Mouse (Mus musculus) CD4-positive, CD25-positive, alpha-beta regulatory T cell, adult 4 months (primary cell): ENCODE measurements around the gene Creb3l1. TPM values are rescaled to one million over a fixed set of nuclear protein-coding genes. Genes with fewer than 3 reads are reported as not detected.
A peak's percentile ranks its signal among the peaks of the same experiment; 100 is the strongest.

ENCODE experiments used
- ATAC-seq: one replicate; pipeline ENCODE4 v1.8.0; 2017
- polyA plus RNA-seq, 2 experiments: library from polyadenylated mRNA; unstranded; fragments of 100-300 nt; shearing (Covaris generic); gene quantifications; one replicate each; pipeline ENCODE4 v1.2.1; 2017

Creb3l1 gene
- polyA plus RNA-seq, 2 experiments from 2014 or later: 0.77 to 1.2 TPM

DNA sequence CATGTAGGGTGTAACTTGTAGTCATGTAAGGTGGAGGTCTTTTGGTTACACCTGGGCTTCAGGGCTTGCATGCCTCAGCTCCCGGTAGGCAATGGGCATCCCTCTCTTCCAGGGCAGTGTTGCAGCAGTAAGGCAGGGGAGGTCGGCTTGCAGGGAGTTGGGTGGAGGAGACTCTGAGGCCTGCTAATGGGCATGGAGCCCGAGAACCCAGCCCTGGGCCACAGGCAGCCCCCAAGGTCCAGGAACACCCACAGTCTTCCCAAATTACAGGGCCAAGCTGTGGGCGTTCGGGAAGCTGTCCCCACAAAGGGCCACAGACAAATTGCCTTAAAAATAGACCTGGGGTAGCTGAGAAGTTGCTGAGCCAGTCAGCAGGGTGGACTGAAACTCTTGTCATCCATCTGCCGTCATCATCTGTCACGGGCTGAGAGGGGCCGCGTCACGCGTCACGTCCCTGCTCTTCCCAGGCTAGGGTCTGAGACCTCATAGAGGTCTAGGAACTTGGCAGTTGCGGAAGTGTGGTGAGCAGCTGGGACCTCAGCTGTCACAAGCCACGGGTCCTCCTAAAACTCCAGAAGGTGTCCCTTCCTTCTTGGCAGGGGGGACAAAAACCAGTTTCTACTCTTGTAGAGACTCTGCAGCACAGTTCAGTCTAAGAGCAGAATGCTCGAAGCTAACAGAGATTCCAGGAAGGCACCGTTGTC, 26.2 kb downstream of the Creb3l1 start:
- no peak for ATAC-seq

GRCm38 (mm10) chr2:91996006-91996405, 28.3 kb downstream of the Creb3l1 start:
- no peak for ATAC-seq

- no peak for ATAC-seq
Observed at GRCm38 (mm10) chr2:91993409-91993808, 30.9 kb downstream of the Creb3l1 start.

- ATAC-seq: no peak
Observed at GRCm38 (mm10) chr2:91989750-91990149, 34.6 kb downstream of the Creb3l1 start.

- peak; percentile 32 for ATAC-seq
Observed at GRCm38 (mm10) chr2:91987542-91987941, 36.8 kb downstream of the Creb3l1 start.

- peak; percentile 48 for ATAC-seq
Observed at GRCm38 (mm10) chr2:91986071-91986470, 38.2 kb downstream of the Creb3l1 start.

- ATAC-seq: peak; percentile 4
Observed at GRCm38 (mm10) chr2:91984906-91985525, 39.3 kb downstream of the Creb3l1 start.

DNA sequence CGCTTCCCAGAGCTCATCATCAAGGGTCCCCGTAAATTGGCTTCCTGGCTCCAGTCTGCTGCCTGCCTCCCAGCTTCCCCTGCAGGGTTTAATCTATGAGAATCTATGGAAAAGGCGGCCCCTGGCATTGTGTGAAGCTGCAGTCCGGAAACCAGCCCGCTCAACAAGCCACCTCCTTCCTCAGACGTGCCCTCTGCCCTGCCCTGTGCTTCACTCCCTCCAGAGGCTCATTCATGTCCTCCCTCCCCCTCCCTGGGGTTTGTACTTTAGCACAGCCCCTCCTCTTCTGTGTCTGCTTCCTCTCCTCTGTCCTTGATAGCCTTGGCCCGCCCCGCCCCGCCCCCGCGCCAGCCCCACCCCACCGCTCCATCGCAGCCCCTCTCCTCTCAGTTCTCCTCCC, 39.9 kb downstream of the Creb3l1 start:
- ATAC-seq: peak; percentile 98

GRCm38 (mm10) chr2:91980830-91981229, 43.5 kb downstream of the Creb3l1 start:
- no peak for ATAC-seq

DNA sequence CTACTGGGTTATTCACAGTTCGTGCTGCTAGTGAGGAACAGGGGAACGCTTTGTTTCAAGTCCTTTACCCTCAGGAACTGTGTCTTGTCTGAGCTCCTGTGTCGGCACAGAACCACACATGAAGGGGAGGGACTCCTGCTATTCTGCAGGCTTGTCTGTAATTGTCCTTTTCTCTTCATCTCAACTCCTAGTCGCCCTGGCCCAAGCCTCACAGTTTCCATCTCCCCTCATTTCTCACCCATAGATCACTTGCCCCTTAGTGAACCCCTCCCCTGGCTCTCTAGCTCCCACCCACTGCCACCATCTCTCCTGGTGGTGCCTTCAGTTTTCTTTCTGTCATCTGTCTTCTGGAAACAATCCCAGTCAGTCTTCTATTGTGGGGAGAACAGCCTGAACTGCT, 44.1 kb downstream of the Creb3l1 start:
- no peak for ATAC-seq

- ATAC-seq: no peak
Observed at GRCm38 (mm10) chr2:91978547-91978946, 45.8 kb downstream of the Creb3l1 start.

- ATAC-seq: peak; percentile 43
Observed at GRCm38 (mm10) chr2:91977960-91978359, 46.3 kb downstream of the Creb3l1 start.

- ATAC-seq: peak; percentile 82
Observed at GRCm38 (mm10) chr2:91975581-91976541, 48.4 kb downstream of the Creb3l1 start, which contains the start of gene Dgkz. Dgkz (minus strand) TSS chr2:91975864.

DNA sequence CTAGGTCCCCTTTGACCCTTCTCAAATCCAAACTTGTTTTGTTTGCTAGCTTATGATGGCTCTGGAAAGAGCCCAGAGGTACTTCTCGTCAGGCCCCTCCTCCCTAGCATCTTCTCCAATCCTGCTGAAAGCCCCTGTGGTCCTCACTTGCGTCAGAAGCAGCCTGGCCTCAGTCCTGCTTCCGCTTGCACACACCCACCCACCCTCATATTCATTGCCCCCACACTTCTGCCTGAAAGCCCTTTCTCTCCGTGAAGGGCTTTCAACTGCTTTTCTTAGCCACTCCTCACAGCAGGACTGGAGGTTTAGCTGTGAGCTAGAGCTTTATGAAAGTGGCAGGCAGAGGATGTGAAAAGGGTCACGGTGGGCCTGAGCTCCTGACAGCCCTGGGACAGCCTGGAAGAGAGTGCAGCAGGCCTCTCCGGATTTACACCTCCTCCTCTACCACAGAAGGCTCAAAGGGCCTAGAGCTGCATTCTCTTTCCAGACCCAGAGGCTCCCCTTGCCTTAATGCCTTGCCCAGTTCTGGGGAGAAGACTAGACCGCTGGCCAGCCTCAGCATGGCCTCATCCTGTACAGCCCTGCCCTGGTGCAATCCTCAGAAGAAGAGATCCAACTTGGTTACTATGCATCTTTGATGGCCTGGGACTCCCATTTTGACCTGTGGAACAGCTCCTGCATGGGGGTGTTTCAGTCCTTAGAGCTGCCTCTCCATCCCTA, 50.7 kb downstream of the Creb3l1 start:
- ATAC-seq: no peak

- peak; percentile 68 for ATAC-seq
Observed at GRCm38 (mm10) chr2:91972121-91972566, 52.2 kb downstream of the Creb3l1 start.

DNA sequence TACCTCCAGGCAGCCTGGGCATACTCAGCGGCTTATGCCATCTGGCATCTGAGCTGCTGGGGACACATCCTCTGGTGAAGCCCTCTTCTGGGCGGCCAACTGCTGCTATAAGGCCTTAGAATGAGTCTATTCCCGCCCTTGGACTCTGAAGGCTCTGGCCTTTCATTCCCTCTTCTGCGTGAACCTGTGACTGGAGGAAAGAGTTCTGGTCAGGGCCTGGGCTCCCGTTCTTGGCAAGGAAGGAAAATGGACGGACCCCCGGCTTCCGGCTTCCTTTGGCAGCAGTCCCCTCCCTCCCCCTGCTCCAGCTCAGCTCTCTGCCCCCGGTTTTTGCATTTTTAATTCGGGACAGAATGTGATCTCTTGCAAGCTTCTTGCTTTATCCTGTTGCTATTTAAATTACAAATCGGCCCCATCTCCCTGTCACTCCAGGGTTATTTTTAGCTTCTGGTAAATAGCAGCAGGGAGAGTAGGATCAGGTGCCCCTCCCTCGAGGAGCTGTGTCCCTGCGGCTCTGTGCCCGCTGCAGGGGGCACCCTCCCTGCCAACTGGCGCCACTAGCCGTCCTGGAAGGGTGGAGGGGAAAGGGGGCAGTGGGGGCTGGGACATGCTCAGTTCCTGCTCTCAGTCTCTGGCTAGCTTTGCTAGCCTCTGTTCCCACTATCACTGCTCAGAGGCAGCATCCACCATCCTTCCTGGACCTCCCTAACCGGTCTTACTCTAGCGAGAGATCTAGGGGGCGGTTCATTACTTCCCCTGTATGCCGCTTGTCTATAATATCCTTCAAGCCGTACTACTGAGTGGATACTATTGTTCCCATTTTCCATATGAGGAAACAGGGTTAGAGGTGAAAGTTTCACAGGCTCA, 52.8 kb downstream of the Creb3l1 start:
- peak; percentile 2 for ATAC-seq

GRCm38 (mm10) chr2:91967962-91968361, 56.3 kb downstream of the Creb3l1 start:
- ATAC-seq: no peak

DNA sequence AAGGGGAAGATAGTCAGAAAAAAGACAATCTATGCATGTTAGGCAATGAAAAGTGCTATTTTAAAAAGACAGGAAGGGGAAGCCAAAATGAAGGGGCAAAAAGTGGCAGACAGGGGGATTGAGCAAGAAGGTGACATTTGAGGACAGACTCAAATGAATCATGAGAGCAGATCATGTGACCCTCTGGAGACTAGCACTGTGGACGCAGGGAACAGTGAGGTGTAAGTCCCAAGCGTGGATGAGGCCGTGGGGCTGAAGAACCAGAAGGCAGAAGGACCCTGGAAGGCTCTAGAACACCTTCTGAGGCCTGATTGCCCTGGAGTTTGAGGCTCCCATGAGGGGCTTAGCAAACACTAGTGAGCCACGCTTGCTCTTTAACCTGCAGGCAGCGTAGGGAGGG, 57.9 kb downstream of the Creb3l1 start:
- no peak for ATAC-seq

- ATAC-seq: no peak
Observed at GRCm38 (mm10) chr2:91965417-91965816, 58.9 kb downstream of the Creb3l1 start.

GRCm38 (mm10) chr2:91964610-91965204, 59.6 kb downstream of the Creb3l1 start:
- no peak for ATAC-seq

- ATAC-seq: peak; percentile 76
Observed at GRCm38 (mm10) chr2:91963443-91963932, 60.8 kb downstream of the Creb3l1 start.
